Mouse (Mus musculus) limb, embryonic 15.5 days (tissue): ENCODE measurements at regions not wholly inside any gene's neighbourhood (a gene's known extent, or its start where the extent isn't known, plus 50 kb on each side); places are given as distances from the start of the nearest gene placed in this dataset.

Source experiments
- ATAC-seq: fragments of 200-750 bp; cut with Nextera tagmentation; 2 replicates; pipeline ENCODE4 v1.8.0; 2017; ENCODE audit warnings: low read depth, moderate TSS enrichment; ENCODE audit not compliant: insufficient number of reproducible peaks, low FRiP score, low TSS enrichment
- H3K27ac ChIP-seq: fragments of 300-500 bp; sonication (generic); 2 replicates; pipeline ENCODE4 v1.5.1; 2015; ENCODE audit warnings: moderate library complexity, mild to moderate bottlenecking, inconsistent platforms
- H3K27me3 ChIP-seq: fragments of 300-500 bp; sonication (generic); 2 replicates; pipeline ENCODE4 v1.6.1; 2015; ENCODE audit warnings: inconsistent platforms
- H3K36me3 ChIP-seq: fragments of 300-500 bp; sonication (generic); 2 replicates; pipeline ENCODE4 v1.6.1; 2015; ENCODE audit warnings: inconsistent platforms
- H3K4me1 ChIP-seq: fragments of 300-500 bp; sonication (generic); 2 replicates; pipeline ENCODE4 v1.6.1; 2015; ENCODE audit warnings: inconsistent platforms
- H3K4me2 ChIP-seq: fragments of 300-500 bp; sonication (generic); 2 replicates; pipeline ENCODE4 v1.6.1; 2015; ENCODE audit warnings: mild to moderate bottlenecking, inconsistent platforms
- H3K4me3 ChIP-seq: fragments of 300-500 bp; sonication (generic); 2 replicates; pipeline ENCODE4 v1.5.1; 2015; ENCODE audit warnings: mild to moderate bottlenecking, inconsistent platforms
- H3K9ac ChIP-seq: fragments of 300-500 bp; sonication (generic); 2 replicates; pipeline ENCODE4 v1.6.1; 2015; ENCODE audit warnings: inconsistent platforms
- H3K9me3 ChIP-seq: fragments of 300-500 bp; sonication (generic); 2 replicates; pipeline ENCODE4 v1.6.1; 2016; ENCODE audit warnings: inconsistent platforms
- WGBS: fragments of 180-500 bp; shearing (Covaris S2); methylation state at CpG from one replicate; pipeline ENCODE4 v1.1.7; 2015; 5-methylcytosine and 5-hydroxymethylcytosine counted together

DNA sequence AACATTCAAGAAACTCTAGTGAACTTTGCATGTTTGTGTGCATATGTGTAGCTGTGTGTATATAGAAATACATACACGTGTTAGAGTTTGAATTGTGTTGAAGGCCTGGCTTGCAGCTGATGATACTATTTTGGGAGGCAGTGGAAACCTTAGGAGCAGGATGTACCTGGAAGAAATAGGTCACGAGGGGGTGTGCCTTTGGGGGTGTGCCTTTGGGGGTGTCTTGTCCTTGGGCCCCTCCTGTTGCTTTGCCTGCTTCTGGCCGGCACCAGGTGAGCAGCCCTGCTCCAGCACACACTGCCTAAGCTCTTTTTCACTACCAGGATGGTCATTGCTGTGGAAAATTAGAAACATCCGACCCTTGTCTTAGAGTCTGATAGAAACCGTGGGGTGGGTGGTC, 56.0 kb upstream of the Ppp2r5a start:
- H3K4me1 ChIP-seq, result peaks cover 12% of the 10 kb centered on the region; the same call in 1 of the 2 replicates
- no peaks in the 10 kb centered on the region for H3K27me3 ChIP-seq
- 67% methylated on average over 5 of the region's 5 CpGs for WGBS
- H3K9me3 ChIP-seq, result no peaks in the 10 kb centered on the region
- H3K4me3 ChIP-seq, result no peak overlapping the region
- no peak overlapping the region for H3K4me2 ChIP-seq
- no peak overlapping the region for H3K9ac ChIP-seq
- H3K27ac ChIP-seq, result no peak overlapping the region
- ATAC-seq, result no peak
- no peaks in the 10 kb centered on the region for H3K36me3 ChIP-seq

DNA sequence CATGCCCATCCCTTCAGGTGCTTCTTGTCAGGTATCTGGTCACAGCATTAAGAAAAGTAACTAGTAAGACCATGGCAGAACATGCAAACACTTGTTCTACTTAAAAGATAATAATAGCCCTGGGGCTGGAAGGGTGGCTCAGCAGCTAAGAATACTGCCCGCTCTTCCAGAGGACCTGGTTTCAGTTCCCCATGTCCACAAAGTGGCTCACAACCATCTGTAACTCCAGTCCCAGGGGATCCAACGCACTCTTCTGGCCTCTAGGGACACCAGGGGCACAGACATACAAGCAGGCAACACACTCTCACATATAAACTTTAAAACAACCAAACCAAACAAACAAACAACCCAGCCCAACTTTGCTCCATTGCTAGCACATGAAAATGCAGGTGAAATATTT, 55.2 kb upstream of the Ppp2r5a start:
- H3K4me2 ChIP-seq, result no peak overlapping the region
- H3K4me3 ChIP-seq, result no peak overlapping the region
- no peak overlapping the region for H3K27ac ChIP-seq
- H3K27me3 ChIP-seq, result no peaks in the 10 kb centered on the region
- no peaks in the 10 kb centered on the region for H3K36me3 ChIP-seq
- WGBS, result 62% methylated on average over 2 of the region's 2 CpGs
- ATAC-seq, result no peak
- H3K9ac ChIP-seq, result no peak overlapping the region
- no peaks in the 10 kb centered on the region for H3K9me3 ChIP-seq
- H3K4me1 ChIP-seq, result peaks cover 14% of the 10 kb centered on the region; the same call in 1 of the 2 replicates

DNA sequence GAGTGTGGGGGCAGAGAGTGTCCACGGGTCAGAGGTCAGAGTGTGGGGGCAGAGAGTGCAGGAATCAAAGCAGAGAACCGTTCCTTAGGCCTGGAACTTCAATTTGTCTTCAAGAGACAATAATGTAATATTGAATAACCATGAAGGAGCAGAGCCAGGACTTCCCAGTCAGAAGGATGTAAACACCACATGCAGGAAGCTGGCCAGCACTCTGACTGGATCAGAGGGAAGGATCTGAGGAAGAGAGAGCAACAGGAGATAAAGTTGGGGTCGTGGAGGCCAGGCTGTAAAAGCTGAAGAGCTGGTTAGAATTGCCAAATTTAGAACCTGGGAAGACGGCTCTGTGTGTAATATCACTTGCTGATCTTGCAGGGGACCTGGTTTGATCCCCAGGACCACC, 54.0 kb upstream of the Ppp2r5a start:
- no peaks in the 10 kb centered on the region for H3K27me3 ChIP-seq
- no peaks in the 10 kb centered on the region for H3K9me3 ChIP-seq
- no peak for ATAC-seq
- no peak overlapping the region for H3K4me3 ChIP-seq
- H3K36me3 ChIP-seq, result no peaks in the 10 kb centered on the region
- no peak overlapping the region for H3K9ac ChIP-seq
- H3K27ac ChIP-seq, result no peak overlapping the region
- WGBS, result 40% methylated on average over 4 of the region's 4 CpGs
- no peak overlapping the region for H3K4me2 ChIP-seq
- peaks cover 11% of the 10 kb centered on the region; the same call in 1 of the 2 replicates for H3K4me1 ChIP-seq

DNA sequence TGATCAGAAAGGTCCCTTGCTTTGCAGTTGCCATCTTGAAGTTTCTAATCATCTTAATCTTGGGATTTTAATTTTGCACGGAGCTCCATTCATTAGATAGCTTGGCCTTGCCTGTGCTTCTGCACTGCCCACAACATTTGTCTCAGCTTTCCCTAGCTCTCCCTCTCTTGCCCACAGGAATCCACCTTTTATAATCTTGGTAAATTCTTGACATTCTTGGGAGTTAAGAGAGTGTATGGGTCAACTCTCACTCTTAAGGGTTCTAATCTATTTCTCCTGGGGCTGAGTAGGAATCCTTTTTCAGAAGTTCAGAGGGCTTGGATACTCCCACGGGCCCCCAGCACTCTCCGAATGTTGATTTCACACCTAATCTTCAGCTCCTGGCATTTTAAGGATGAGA, 51.5 kb upstream of the Ppp2r5a start:
- no peaks in the 10 kb centered on the region for H3K27me3 ChIP-seq
- no peaks in the 10 kb centered on the region for H3K9me3 ChIP-seq
- no peak for ATAC-seq
- H3K36me3 ChIP-seq, result no peaks in the 10 kb centered on the region
- H3K9ac ChIP-seq, result no peak overlapping the region
- no peak overlapping the region for H3K27ac ChIP-seq
- no peak overlapping the region for H3K4me3 ChIP-seq
- peaks cover 7% of the 10 kb centered on the region; the same call in 1 of the 2 replicates for H3K4me1 ChIP-seq
- WGBS, result 23% methylated on average over 3 of the region's 3 CpGs
- H3K4me2 ChIP-seq, result no peak overlapping the region

DNA sequence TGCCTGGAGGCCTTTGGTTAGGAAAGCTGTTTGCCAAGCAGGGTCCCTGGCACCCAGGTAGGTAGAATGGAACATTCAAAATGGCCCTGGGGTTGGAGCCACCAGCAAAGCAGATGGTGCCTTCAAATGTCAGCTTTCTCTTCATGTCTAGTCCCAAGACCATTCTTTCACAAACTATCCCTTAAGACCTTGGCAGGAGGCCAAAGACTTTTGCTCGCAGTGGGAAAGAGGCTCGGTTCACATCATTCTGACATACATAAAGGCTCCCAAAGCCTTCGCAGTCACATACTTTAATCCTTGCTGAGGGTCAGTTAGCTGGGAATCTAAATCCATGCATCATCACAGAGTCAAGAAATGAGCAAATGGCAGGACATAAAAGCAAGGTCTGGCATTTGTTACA, 50.5 kb upstream of the Ppp2r5a start:
- no peaks in the 10 kb centered on the region for H3K27me3 ChIP-seq
- H3K27ac ChIP-seq, result no peak overlapping the region
- 32% methylated on average over 3 of the region's 3 CpGs for WGBS
- no peaks in the 10 kb centered on the region for H3K36me3 ChIP-seq
- no peak overlapping the region for H3K9ac ChIP-seq
- H3K4me1 ChIP-seq, result peaks cover 7% of the 10 kb centered on the region; the same call in 1 of the 2 replicates
- H3K9me3 ChIP-seq, result no peaks in the 10 kb centered on the region
- H3K4me3 ChIP-seq, result no peak overlapping the region
- no peak for ATAC-seq
- no peak overlapping the region for H3K4me2 ChIP-seq
